Mouse (Mus musculus) hindbrain, embryonic 16.5 days (tissue): ENCODE results near the gene Dnmt3l. TPM values are rescaled to one million over a fixed set of nuclear protein-coding genes. Genes with fewer than 3 reads are reported as not detected.
"Not testable (repeated sequence)": the region's sequence is repeated elsewhere in the genome, so short reads cannot be mapped to it uniquely, and the experiment has no call there.

Source experiments
- ATAC-seq: fragments of 200-750 bp; cut with Nextera tagmentation; 2 replicates; pipeline ENCODE4 v1.8.0; 2017; ENCODE audit warnings: moderate TSS enrichment, moderate library complexity
- H3K27ac ChIP-seq: fragments of 300-500 bp; sonication (generic); 2 replicates; pipeline ENCODE4 v1.5.1; 2014; ENCODE audit warnings: low read depth, mild to moderate bottlenecking, control low read depth, low read length, moderate library complexity
- H3K27me3 ChIP-seq: fragments of 300-500 bp; sonication (generic); replicated peaks from 2 replicates; pipeline ENCODE4 v1.6.1; 2014; ENCODE audit warnings: low read length; ENCODE audit not compliant: control insufficient read depth, insufficient read depth
- H3K36me3 ChIP-seq: fragments of 300-500 bp; sonication (generic); 2 replicates; pipeline ENCODE4 v1.6.1; 2014; ENCODE audit warnings: mild to moderate bottlenecking, low read length, moderate library complexity, mixed read lengths; ENCODE audit not compliant: control insufficient read depth, insufficient read depth
- H3K4me1 ChIP-seq: fragments of 300-500 bp; sonication (generic); 2 replicates; pipeline ENCODE4 v1.6.1; 2014; ENCODE audit warnings: low read depth, low read length; ENCODE audit not compliant: control insufficient read depth, insufficient read depth
- H3K4me2 ChIP-seq: fragments of 300-500 bp; sonication (generic); 2 replicates; pipeline ENCODE4 v1.6.1; 2014; ENCODE audit warnings: mild to moderate bottlenecking, low read length, control low read depth, moderate library complexity
- H3K4me3 ChIP-seq: fragments of 300-500 bp; sonication (generic); 2 replicates; pipeline ENCODE4 v1.5.1; 2014; ENCODE audit warnings: mild to moderate bottlenecking, low read length, control low read depth, moderate library complexity
- H3K9ac ChIP-seq: fragments of 300-500 bp; sonication (generic); 2 replicates; pipeline ENCODE4 v1.6.1; 2014; ENCODE audit warnings: low read depth, mild to moderate bottlenecking, control low read depth, low read length, moderate library complexity
- H3K9me3 ChIP-seq: fragments of 300-500 bp; sonication (generic); 2 replicates; pipeline ENCODE4 v1.6.1; 2014; ENCODE audit warnings: mild to moderate bottlenecking, low read length, moderate library complexity; ENCODE audit not compliant: control insufficient read depth
- WGBS: fragments of 180-500 bp; shearing (Covaris S2); extraction: QIAGEN DNeasy Blood & Tissue Kit; methylation state at CpG from one replicate; pipeline ENCODE4 v1.1.7; 2014; 5-methylcytosine and 5-hydroxymethylcytosine counted together
- polyA plus RNA-seq: library from polyadenylated mRNA; unstranded; fragments of >200 nt; fragmentation: Nextera tagmentation; extraction: Ambion mirVana; gene quantifications from 2 replicates; pipeline ENCODE4 v1.2.1, GENCODE M21; 2015

The Dnmt3l gene
- polyA plus RNA-seq, 1 experiment from 2014 or later: not detected

DNA sequence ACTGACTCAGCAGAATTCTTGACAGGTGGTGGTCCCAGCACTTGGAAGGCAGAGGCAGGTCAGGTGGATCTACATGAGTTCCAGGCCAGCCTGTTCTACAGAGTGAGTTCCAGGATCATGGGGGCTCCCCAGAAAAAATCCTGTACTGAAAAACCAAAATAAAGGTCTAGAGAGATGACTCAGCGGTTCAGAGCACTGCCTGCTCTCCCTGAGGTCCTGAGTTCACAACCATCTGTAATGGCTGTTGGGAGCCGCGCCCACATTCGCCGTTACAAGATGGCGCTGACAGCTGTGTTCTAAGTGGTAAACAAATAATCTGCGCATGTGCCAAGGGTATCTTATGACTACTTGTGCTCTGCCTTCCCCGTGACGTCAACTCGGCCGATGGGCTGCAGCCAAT is 21.8 kb upstream of the Dnmt3l start:
- H3K4me1 ChIP-seq, H3K4me2 ChIP-seq, H3K9me3 ChIP-seq, H3K27me3 ChIP-seq, H3K4me3 ChIP-seq, ATAC-seq, H3K9ac ChIP-seq, H3K36me3 ChIP-seq, H3K27ac ChIP-seq: not testable (repeated sequence)
- 95% methylated on average over 6 of the region's 11 CpGs for WGBS

DNA sequence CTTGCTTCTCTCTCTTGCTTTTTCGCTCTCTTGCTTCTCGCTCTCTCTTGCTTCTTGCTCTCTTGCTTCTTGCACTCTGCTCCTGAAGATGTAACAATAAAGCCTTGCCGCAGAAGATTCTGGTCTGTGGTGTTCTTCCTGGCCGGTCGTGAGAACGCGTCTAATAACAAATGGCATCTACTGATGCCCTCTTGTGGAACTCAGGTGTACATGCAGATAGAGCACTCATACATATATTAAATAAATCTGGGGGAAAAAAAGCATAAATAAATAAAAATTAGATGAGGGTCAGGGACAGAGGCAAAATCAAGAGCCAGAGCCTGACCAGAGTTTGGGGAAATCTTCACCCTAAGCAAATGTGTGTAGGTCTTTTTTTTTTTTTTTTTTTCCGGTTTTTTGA is 16.3 kb upstream of the Dnmt3l start:
- H3K9me3 ChIP-seq, H3K9ac ChIP-seq, H3K4me1 ChIP-seq, H3K36me3 ChIP-seq, H3K27ac ChIP-seq, H3K4me3 ChIP-seq, H3K4me2 ChIP-seq, ATAC-seq, H3K27me3 ChIP-seq: not testable (repeated sequence)
- WGBS: 76% methylated on average over 6 of the region's 8 CpGs

DNA sequence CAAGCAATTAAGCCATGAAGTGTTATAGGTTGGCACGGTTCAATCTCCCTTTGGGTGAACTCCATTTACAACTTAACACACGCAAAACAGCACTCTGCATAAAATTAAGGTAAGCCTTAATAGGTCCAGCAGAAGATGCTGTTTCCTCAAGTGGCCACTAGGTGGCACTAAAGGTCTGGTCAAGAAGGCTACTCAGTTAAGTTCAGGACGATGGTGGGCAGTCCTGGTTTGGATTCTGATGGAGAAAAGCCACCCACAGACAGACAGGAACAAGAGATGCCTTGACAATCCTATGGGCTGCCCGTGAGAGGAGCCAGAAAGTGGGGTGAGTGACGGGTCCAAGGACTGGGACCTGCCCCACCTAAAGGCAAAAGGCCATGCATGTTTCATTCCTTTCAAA is 13.6 kb upstream of the Dnmt3l start:
- 6% methylated on average over 5 of the region's 5 CpGs for WGBS
- Histone ChIP-seq H3K9ac (no peak overlapping the region), H3K36me3 (no peaks in the 10 kb centered on the region), H3K4me2 (no peak overlapping the region), H3K4me3 (no peak overlapping the region), H3K27ac (no peak overlapping the region), H3K9me3 (no peaks in the 10 kb centered on the region), H3K27me3 (no peaks in the 10 kb centered on the region), H3K4me1 (no peaks in the 10 kb centered on the region)
- ATAC-seq: peak; percentile 89

DNA sequence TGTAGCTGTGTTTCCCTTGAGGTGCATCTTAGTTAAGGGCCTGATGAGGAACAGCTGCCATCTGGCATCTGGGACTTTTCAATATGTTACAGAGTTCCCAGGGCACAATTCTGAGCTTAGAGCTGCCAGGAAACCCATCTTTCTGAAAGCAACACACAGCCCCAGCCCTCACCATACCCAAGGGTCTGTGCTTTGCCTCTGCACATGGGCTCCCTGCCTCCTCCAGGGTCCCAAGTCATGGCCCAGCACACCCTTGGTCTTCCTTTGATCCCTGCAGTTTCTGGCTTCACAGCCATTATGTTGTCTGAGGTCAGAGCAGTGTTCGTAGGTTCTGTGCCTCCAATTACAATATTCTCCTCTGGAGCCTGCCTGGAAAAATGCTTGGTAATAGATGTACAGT is 12.7 kb upstream of the Dnmt3l start:
- Histone ChIP-seq H3K27me3 (no peaks in the 10 kb centered on the region), H3K4me3 (no peak overlapping the region), H3K4me1 (no peaks in the 10 kb centered on the region), H3K9ac (no peak overlapping the region), H3K9me3 (no peaks in the 10 kb centered on the region), H3K36me3 (no peaks in the 10 kb centered on the region), H3K27ac (no peak overlapping the region), H3K4me2 (no peak overlapping the region)
- WGBS: 73% methylated on average over 1 of the region's 1 CpGs
- ATAC-seq: peak; percentile 55

DNA sequence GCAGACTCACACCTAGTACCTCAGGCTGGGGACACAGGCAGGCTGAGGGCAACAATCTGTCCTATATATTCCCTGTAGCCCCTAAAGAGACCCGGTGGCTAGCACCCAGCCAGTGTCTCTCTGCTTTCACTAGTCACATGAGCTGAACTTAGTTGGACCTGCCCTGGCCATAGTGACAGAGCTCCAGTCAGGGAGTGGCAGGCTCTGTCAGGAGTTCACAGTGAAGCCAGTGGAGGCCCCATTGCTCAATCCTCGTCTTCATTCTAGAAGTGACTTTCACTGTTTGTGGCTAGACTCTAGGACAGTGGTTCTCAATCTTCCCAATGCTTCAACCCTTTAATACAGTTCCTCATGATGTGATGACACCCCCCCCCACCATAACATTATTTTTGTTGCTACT is 9.8 kb upstream of the Dnmt3l start:
- H3K4me2 ChIP-seq: no peak overlapping the region
- no peak overlapping the region for H3K9ac ChIP-seq
- no peaks in the 10 kb centered on the region for H3K9me3 ChIP-seq
- H3K36me3 ChIP-seq: no peaks in the 10 kb centered on the region
- H3K4me3 ChIP-seq: no peak overlapping the region
- no peak overlapping the region for H3K27ac ChIP-seq
- H3K27me3 ChIP-seq: no peaks in the 10 kb centered on the region
- no peak for ATAC-seq
- 83% methylated on average over 2 of the region's 2 CpGs for WGBS
- H3K4me1 ChIP-seq: no peaks in the 10 kb centered on the region

DNA sequence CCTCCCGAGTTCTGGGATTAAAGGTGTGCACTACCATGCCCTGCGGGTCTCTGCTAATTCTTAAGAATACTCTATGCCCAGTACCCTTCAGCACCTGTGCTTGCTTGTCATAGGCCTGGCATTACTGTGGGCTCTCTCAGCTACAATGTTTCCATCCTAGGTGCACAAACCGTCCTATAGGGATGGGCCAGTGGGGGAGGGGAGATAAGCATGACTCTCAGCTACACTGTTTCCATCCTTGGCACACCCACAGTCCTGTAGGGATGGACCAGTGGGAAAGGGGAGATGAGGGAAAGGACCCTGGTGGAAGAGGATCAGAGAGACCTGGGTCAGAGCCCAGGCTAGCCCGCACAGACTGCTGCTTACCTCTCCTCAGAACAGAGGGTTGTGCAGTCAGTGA is 4.6 kb upstream of the Dnmt3l start:
- Histone ChIP-seq H3K27ac (no peak overlapping the region), H3K4me1 (no peaks in the 10 kb centered on the region), H3K4me2 (no peak overlapping the region), H3K9me3 (no peaks in the 10 kb centered on the region), H3K9ac (no peak overlapping the region), H3K36me3 (no peaks in the 10 kb centered on the region), H3K4me3 (no peak overlapping the region), H3K27me3 (no peaks in the 10 kb centered on the region)
- ATAC-seq: no peak
- 88% methylated on average over 4 of the region's 4 CpGs for WGBS

DNA sequence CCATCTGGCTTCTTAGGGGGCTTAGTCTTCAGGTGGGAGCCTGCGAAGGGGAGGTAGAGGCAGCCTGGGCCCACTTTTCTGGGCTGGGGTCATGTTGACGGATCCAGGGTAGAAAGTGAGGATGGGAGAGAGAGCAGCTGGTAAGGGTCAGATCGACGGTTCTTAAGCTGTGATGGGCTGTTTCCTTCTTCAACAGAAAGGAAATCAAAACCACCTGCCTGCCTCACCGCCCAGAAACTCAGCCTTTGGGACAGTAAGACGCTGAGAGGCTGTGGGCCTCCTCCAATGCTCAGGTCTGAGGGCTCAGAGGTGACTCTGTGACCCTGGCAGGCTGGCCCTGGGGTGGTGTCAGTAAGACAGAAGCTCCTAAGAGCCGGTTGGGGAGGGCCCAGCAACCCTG is 349 bp downstream of the Dnmt3l start:
- ATAC-seq: no peak
- no peak overlapping the region for H3K4me3 ChIP-seq
- no peak overlapping the region for H3K4me2 ChIP-seq
- WGBS: 76% methylated on average over 7 of the region's 7 CpGs
- H3K27me3 ChIP-seq: no peaks in the 10 kb centered on the region
- no peak overlapping the region for H3K27ac ChIP-seq
- no peak overlapping the region for H3K9ac ChIP-seq
- H3K36me3 ChIP-seq: no peaks in the 10 kb centered on the region
- H3K4me1 ChIP-seq: peaks cover 4% of the 10 kb centered on the region
- no peaks in the 10 kb centered on the region for H3K9me3 ChIP-seq

DNA sequence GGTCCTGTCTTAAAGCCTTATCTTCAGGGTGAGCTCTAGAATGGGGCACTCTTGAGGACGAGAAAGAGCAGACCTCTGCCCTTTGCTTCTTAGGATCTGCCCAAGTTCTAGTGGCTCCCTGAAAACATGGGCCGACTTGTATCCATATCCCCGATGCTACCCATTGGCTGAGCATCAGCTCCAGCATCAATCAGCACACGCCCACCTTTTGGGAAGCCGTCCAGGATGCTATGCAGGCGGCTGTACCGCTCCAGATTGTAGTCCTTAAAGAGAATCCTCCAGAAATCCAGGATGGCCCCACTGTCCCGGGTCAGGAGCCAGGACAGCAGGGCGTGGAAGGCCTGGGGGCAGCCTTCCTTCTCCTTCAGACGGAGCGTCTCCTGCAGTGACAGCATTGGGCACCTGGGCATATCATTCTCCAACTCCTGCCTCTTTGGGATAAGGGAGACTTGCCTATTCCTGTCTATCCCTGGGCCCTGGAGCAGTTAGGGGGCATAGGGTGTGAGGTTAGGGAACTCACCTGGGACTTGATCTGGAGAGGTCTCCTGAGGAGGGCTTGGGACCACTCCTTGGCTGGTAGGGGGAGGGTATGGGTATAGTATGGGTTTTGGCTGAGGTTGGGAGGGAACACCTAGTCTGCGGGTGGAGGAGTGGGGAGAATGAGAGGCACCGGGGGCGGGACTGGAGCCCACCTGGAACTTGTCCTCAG is 1.1 kb downstream of the Dnmt3l start:
- 60% methylated on average over 14 of the region's 14 CpGs for WGBS
- no peaks in the 10 kb centered on the region for H3K9me3 ChIP-seq
- peak overlapping the region; percentile 50; the same call in 1 of the 2 replicates for H3K9ac ChIP-seq
- H3K36me3 ChIP-seq: no peaks in the 10 kb centered on the region
- H3K4me2 ChIP-seq: peak overlapping the region; percentile 60
- H3K27me3 ChIP-seq: no peaks in the 10 kb centered on the region
- no peak overlapping the region for H3K27ac ChIP-seq
- ATAC-seq: peak; percentile 40; the same call in 1 of the 2 replicates
- H3K4me1 ChIP-seq: peaks cover 4% of the 10 kb centered on the region
- H3K4me3 ChIP-seq: peak overlapping the region; percentile 33

DNA sequence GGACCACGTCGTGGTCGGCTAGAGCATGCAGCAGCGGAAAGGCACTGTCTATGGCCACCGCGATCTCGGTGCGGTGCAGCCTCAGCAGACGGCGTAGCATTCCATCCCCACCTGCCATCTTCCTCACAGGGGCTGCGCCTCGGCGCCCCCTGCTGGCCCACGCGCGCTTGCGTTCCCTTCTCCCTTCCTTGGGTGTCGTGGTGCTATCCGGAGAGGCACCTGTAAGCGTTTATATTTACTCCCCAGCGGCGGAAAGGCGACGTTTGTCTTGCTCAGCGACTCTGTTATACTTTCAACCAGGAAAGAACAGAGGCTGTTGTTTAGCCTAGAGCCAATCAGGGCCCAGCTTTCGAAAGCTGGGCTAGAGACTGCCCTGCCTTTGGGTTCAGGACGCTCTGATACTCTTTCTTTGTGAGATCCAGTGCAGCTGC is 1.7 kb downstream of the Dnmt3l start, which contains the start of gene Aire:
TSS of gene Aire (minus strand) at position 205 of the 431 bp plus-strand sequence.
- H3K9ac ChIP-seq: peak within 1 kb of the TSS; percentile 50
- WGBS: 2% methylated on average over 27 of the region's 27 CpGs

More for the DNA sequence above, 1.7 kb downstream of the Dnmt3l start, which contains the start of gene Aire:
- H3K27me3 ChIP-seq: no peaks in the 10 kb centered on the region
- ATAC-seq: peak; percentile 73
- peaks cover 4% of the 10 kb centered on the region for H3K4me1 ChIP-seq
- H3K36me3 ChIP-seq: no peaks in the 10 kb centered on the region
- H3K4me2 ChIP-seq: peak within 1 kb of the TSS; percentile 60
- peak within 1 kb of the TSS; percentile 33 for H3K4me3 ChIP-seq
- H3K27ac ChIP-seq: no peak within 1 kb of the TSS
- H3K9me3 ChIP-seq: no peaks in the 10 kb centered on the region
